Mouse (Mus musculus): ENCODE data around the gene Spata25. TPM values are rescaled to one million over a fixed set of nuclear protein-coding genes. Genes with fewer than 3 reads are reported as not detected.

Gene Spata25
- not detected for polyA plus RNA-seq (2017; shearing (Covaris generic))

DNA sequence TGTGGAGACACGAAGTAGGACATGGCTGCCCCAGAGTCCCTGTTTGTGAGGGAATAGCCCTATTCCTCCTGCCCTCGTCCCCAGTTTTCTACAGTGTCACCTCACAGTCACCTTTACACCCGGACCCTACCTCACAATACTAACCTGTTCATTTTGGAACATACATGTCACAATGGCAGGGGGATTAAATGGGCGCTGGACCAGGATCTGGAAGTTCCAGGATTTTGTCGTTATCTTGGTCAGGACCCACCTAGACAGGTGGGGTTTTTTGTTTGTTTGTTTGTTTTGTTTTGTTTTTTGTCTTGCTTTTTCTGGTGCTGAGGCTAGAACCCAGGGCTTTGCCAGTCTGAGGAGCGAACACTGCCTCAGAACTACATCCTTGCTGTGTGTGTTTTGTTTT lies at the start of gene Spata25:
Gene Spata25, minus strand, starts transcription at position 101 of the 400 bp plus-strand sequence.

DNA sequence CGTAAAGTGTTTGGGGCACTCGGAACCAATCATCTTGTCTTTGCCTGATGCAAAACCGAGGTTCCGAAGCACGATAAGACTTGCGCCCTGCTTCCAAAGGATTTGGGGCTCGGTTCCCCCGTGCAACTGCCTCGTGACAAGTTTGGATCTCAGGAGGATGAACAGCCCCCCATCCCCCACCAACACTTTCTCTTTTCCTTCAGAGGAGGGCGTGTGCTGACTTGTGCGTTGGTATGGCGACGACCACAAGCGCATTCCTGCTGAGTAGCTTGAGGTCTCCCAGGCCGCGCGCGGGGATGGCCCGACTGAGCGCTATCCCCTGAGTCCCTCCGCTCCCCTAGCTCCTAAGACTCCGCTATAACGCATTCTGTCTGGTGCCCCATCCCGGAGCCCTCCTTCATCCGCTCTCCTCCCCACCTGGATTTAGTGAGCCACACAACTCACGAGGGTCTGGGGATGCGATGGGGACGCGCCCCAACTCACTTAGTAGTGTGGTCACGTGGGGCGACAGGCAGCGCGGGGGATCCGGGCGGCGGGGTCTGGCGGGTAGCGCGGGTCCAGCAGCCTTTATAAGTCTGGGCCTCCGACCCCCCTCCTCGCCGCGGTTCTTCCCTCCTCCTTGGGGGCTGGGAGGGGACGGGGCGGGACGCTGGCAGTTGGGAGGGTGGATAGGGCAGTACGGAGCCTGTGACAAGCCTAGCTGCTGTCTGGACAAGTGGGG lies 28.9 kb upstream of the Spata25 start, which contains the start of gene Pltp:
Gene Pltp, minus strand, starts transcription at position 611 of the 721 bp plus-strand sequence.

DNA sequence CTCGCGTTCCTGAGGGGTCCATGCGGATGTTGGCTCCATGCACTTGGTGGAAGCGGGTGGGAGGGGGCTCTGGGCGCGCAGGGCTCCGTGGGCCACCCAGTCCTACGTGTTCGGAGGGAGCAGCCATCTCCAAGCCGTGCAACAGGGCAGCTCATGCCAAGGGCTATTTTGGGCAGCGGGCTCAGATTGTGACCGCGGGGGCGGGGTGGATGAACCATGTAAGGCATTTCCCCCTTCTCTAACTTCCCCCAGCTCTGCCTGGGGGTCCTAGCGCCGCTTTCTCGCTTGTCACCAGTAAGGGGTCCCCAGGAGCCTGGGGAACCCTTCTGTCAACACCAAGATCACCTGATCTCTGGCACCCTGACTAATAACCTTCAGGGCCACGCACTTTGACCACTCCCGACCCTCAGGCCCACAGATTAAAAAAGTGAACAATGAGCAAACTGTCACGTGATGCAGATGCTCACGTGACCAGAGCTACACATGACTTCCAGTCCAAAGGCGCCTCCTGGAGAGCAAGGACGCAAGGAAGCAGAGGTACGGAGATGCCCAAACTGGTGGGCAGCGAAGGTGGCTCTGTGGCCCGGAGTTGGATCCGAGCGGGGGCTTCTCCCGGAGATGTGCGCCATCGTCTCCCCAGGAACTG lies 5.1 kb upstream of the Spata25 start, which contains the start of gene Neurl2:
Gene Neurl2, minus strand, starts transcription at position 143 of the 646 bp plus-strand sequence.

DNA sequence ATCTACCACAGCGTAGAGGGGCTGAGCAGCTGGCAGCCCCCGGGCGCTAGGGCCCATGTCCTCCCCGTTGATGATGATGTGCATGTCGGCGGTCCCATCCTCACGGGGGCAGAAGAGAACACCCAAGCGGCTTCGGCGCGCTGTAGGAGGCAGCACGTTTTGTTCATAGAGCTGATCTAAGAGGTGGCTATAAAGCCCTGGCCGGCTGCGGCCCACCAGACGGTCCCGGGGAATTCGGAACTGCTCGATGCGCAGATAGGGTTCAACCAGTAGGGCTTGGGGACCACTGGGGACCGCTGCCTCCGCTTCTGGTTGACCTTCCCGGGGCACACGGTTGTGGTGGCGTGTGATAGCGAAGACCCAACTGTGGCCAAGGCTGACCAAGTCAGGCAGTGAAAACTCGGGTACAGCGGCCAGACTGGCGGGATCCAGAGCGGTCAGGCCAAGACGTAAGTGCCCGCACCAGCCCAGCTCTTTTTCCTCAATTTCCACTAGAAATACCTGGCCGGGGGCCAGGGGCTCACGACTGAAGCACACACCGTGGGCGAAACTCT lies 4.5 kb upstream of the Spata25 start, which contains the start of gene Ctsa:
Gene Ctsa, plus strand, starts transcription at position 126 of the 554 bp plus-strand sequence.

DNA sequence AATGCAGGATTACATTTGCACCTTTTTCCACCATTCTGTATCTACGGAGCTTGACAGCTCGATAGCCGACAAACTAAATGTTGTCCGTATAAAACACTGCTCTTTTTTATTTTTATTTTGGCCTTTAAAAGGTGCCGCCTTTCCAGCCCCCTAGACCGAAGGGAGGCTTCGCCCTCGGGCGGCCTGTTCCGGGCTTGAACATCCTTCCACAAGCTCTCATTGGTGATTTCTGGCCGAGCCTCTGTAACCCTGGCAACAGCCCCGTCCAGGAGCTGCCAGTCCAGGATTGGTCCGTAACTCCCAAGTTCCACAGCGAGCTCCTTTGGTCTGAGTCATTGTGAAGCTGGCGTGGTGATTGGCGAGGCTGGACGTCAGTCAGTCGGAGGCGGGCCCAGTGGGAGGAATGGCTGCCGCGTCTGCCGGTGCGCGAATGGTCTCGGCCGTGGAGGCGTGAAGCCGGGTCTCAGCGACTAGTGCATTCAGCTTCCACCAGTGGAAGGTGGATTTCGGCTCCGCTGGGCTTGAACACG lies 5.6 kb downstream of the Spata25 start, which contains the start of gene Zswim1:
Gene Zswim1, plus strand, starts transcription at position 51 of the 530 bp plus-strand sequence.

DNA sequence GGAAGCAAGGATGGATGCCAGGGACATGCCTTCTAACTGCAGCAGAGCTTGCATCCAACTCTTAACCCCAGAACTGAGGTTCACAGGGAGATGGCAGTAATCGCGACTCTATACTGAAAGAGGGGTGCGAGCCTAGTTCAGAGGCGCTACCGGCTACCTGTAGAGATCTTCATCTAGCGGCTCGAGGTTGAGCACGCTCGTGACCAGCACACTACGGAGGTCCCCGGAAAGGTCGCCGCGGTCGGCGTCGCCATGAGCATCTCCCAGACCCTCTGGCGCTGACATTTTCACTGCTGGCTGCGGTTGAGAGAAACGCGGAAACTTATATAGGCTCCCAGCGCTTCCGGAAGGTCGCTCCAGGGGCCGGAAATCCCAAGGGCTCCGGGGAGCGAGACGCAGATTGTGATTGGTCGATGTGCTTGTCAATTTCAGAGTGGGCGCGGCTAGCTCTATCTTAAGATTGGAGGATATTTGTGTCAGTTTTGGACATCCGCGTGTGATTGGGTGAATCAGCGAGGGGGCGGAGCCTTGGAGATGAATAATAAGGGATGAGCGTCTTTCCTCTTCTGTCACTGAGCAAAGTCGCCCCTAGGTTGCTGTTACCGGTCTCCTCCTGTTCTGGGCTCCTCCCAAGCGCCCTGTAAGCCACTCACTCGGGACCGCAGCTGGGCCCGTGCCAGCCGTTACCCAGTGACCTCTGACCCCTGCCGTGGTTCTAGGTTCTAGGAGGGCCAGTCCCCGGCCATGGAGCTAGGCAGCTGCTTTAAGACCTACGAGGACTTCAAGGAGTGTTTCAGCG lies 23.6 kb downstream of the Spata25 start, which contains the start of the genes Acot8 and Zswim3:
Gene Acot8, minus strand, starts transcription at position 350 of the 799 bp plus-strand sequence.
Gene Zswim3, plus strand, starts transcription at position 566 of the 799 bp plus-strand sequence.

DNA sequence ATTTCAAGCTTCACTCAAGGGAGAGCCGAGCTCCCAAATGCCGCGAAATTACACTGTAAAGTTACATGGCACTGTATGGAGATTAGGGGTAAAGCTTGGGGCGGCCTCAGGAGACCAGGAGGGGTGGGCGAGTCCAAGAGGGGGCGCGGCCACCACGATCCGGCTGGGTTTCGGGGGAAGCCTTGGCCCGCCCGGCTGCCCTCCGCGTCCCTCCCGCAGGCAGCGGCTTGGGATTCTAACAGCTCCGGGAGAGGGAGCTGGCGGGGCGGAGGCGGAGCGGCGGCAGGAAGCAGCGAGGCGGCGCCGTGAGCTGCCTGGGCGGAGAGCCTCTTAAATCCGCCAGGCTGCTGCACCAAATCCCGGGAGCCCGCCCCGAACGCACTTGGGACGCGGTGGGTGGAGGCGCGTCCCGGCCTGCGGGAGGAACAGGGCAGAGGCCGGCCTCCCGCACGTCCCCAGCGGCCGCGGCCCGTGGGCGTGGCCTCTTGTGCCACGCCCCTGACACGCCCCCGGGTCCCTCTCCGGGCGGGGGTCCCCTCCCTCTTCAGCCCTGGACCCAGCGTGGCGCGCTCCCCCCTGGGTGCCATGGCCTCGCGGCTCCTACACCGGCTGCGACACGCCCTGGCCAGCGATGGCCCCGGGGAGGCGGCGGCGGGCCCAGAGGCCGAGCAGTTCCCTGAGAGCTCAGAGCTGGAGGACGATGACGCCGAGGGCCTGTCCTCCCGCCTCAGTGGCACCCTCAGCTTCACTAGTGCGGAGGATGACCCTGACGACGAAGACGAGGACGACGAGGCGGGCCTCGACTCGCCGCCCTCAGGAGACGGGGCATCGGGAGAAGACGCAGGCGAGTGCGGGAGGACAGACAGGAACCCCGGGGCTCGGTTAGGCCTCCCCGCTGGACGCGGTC lies 42.6 kb downstream of the Spata25 start, which contains the start of gene Snx21:
Gene Snx21, plus strand, starts transcription at position 343 of the 907 bp plus-strand sequence.

DNA sequence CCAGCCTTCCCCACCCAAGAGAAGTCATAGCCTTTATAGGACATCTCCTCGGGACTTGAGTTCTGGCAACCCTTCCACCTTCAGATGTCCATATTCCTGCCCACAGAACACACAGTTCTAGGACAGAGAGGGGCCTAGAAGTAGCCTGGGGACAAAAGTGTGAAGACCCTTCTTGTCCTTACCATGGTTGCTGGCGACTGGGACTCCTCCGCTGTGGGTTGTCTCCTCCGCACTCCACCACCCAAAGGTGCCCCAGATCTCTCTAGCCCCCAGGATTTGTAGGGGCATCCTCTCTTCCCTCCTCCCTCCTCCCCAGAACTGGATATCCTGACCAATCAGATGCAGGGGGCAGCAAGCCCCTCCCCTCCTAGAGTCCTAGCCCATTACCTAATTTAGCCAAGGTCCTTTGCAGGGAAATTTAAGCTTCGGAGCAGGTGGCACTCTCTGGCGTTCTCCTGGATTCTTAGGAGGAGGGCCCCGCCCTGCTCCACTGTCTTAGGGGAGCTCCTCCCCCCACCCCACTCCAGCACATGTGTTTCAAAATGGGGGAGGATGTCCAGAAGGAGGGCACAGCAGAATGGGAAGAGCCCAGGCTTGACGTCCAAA lies 48.8 kb downstream of the Spata25 start, which contains the start of gene Tnnc2:
Gene Tnnc2, minus strand, starts transcription at position 487 of the 606 bp plus-strand sequence.

Other genes with a start within 250 kb of the Spata25 start
- gene Wfdc6a, start 243.1 kb downstream of the Spata25 start, polyA plus RNA-seq (2017; shearing (Covaris generic)) = not detected
- gene Eppin, start 234.9 kb downstream of the Spata25 start, polyA plus RNA-seq (2017; shearing (Covaris generic)) = not detected
- not detected for gene Wfdc6b, start 215.0 kb downstream of the Spata25 start, polyA plus RNA-seq (2017; shearing (Covaris generic))
- not detected for gene Wfdc8, start 214.9 kb downstream of the Spata25 start, polyA plus RNA-seq (2017; shearing (Covaris generic))
- not detected for gene Wfdc16, start 189.7 kb downstream of the Spata25 start, polyA plus RNA-seq (2017; shearing (Covaris generic))
- not detected for gene Wfdc10, start 172.5 kb downstream of the Spata25 start, polyA plus RNA-seq (2017; shearing (Covaris generic))
- not detected for gene Wfdc9, start 172.0 kb downstream of the Spata25 start, polyA plus RNA-seq (2017; shearing (Covaris generic))
- not detected for gene Wfdc11, start 154.4 kb downstream of the Spata25 start, polyA plus RNA-seq (2017; shearing (Covaris generic))
- not detected for gene Wfdc13, start 143.4 kb downstream of the Spata25 start, polyA plus RNA-seq (2017; shearing (Covaris generic))
- not detected for gene Spint4, start 130.0 kb downstream of the Spata25 start, polyA plus RNA-seq (2017; shearing (Covaris generic))
- not detected for gene Spint5, start 113.2 kb downstream of the Spata25 start, polyA plus RNA-seq (2017; shearing (Covaris generic))
- gene Wfdc3, start 82.6 kb downstream of the Spata25 start, polyA plus RNA-seq (2017; shearing (Covaris generic)) = not detected
- 68.5 TPM for gene Dnttip1, start 82.6 kb downstream of the Spata25 start, polyA plus RNA-seq (2017; shearing (Covaris generic))
- gene Ube2c, start 58.6 kb downstream of the Spata25 start, polyA plus RNA-seq (2017; shearing (Covaris generic)) = 0.45 TPM
- gene Tnnc2, start 48.6 kb downstream of the Spata25 start, polyA plus RNA-seq (2017; shearing (Covaris generic)) = not detected
- 5.0 TPM for gene Snx21, start 42.7 kb downstream of the Spata25 start, polyA plus RNA-seq (2017; shearing (Covaris generic))
- gene Acot8, start 23.7 kb downstream of the Spata25 start, polyA plus RNA-seq (2017; shearing (Covaris generic)) = 24.1 TPM
- 2.2 TPM for gene Zswim3, start 23.4 kb downstream of the Spata25 start, polyA plus RNA-seq (2017; shearing (Covaris generic))
- gene Zswim1, start 5.9 kb downstream of the Spata25 start, polyA plus RNA-seq (2017; shearing (Covaris generic)) = 21.6 TPM
- 109 TPM for gene Ctsa, start 4.3 kb upstream of the Spata25 start, polyA plus RNA-seq (2017; shearing (Covaris generic))
- 1.9 TPM for gene Neurl2, start 4.9 kb upstream of the Spata25 start, polyA plus RNA-seq (2017; shearing (Covaris generic))
- gene Pltp, start 29.2 kb upstream of the Spata25 start, polyA plus RNA-seq (2017; shearing (Covaris generic)) = 0.31 TPM
- 160 TPM for gene Pcif1, start 50.8 kb upstream of the Spata25 start, polyA plus RNA-seq (2017; shearing (Covaris generic))
- 48.9 TPM for gene Zfp335, start 83.2 kb upstream of the Spata25 start, polyA plus RNA-seq (2017; shearing (Covaris generic))
- gene Mmp9, start 112.2 kb upstream of the Spata25 start, polyA plus RNA-seq (2017; shearing (Covaris generic)) = not detected
- not detected for gene Slc12a5, start 132.3 kb upstream of the Spata25 start, polyA plus RNA-seq (2017; shearing (Covaris generic))
- gene Ncoa5, start 206.3 kb upstream of the Spata25 start, polyA plus RNA-seq (2017; shearing (Covaris generic)) = 48.6 TPM
- 0.36 TPM for gene Cd40, start 227.1 kb upstream of the Spata25 start, polyA plus RNA-seq (2017; shearing (Covaris generic))